8 mouse cellular contexts compared by ENCODE assay signal in genomic region chr10:79794491-79794931, GRCm38 (mm10). TPM values are rescaled to one million over a fixed set of nuclear protein-coding genes. Genes with fewer than 3 reads are reported as not detected.
DNase-seq lines count a peak whose midpoint lies in the region; ATAC-seq lines count a peak whose summit lies in the region.

No protein-coding gene starts in this region.

- ATAC-seq in forebrain, embryonic 12.5 days (ENCODE audit: low FRiP score): peak; percentile 20; the same call in 1 of the 2 replicates
- ATAC-seq in limb, embryonic 11.5 days (ENCODE audit: insufficient number of reproducible peaks, low FRiP score, low TSS enrichment, low read depth): 0 out of 2 replicates have a peak, but pooled peaks have one; percentile 21
- peak; percentile 15 for ATAC-seq in midbrain, embryonic 16.5 days

- intact Hi-C loops in heart, postnatal 36 days (cut with DNase I): loop anchor here (1.0 kb wide), 1 partner anchor 14 kb away; no protein-coding TSS in a partner anchor

- H3K27ac ChIP-seq in forebrain, embryonic 12.5 days: peak overlapping the region; percentile 90
- H3K27ac ChIP-seq in limb, embryonic 11.5 days (replicated peaks; ENCODE audit: low read depth, low read length): peak overlapping the region; percentile 72; the same call in 1 of the 2 replicates
- peak overlapping the region; percentile 91 for H3K27ac ChIP-seq in midbrain, embryonic 16.5 days (ENCODE audit: low read length)

- H3K9me3 ChIP-seq in forebrain, embryonic 12.5 days: no peaks in the 10 kb centered on the region
- H3K9me3 ChIP-seq in limb, embryonic 11.5 days (ENCODE audit: control insufficient read depth, low read length): no peaks in the 10 kb centered on the region
- H3K9me3 ChIP-seq in midbrain, embryonic 16.5 days (replicated peaks; ENCODE audit: control insufficient read depth, low read length, poor library complexity, severe bottlenecking): no peaks in the 10 kb centered on the region

- peaks cover 40% of the 10 kb centered on the region for H3K4me1 ChIP-seq in forebrain, embryonic 12.5 days
- H3K4me1 ChIP-seq in limb, embryonic 11.5 days (ENCODE audit: control insufficient read depth, insufficient read depth, low read length): peaks cover 15% of the 10 kb centered on the region
- peaks cover 20% of the 10 kb centered on the region for H3K4me1 ChIP-seq in midbrain, embryonic 16.5 days (ENCODE audit: control insufficient read depth, insufficient read depth, low read length)

- peak overlapping the region; percentile 95 for H3K4me3 ChIP-seq in forebrain, embryonic 12.5 days (replicated peaks)
- peak overlapping the region; percentile 93 for H3K4me3 ChIP-seq in limb, embryonic 11.5 days (ENCODE audit: low read depth, low read length)
- H3K4me3 ChIP-seq in midbrain, embryonic 16.5 days (ENCODE audit: low read depth, low read length): peak overlapping the region; percentile 80

- H3K4me2 ChIP-seq in forebrain, embryonic 12.5 days: peak overlapping the region; percentile 86
- peak overlapping the region; percentile 93 for H3K4me2 ChIP-seq in limb, embryonic 11.5 days (ENCODE audit: low read depth, severe bottlenecking)
- H3K4me2 ChIP-seq in midbrain, embryonic 16.5 days (ENCODE audit: low read length): peak overlapping the region; percentile 97

- 3% methylated on average over 10 of the region's 10 CpGs for WGBS in forebrain, embryonic 12.5 days
- WGBS in limb, embryonic 11.5 days: 7% methylated on average over 10 of the region's 10 CpGs
- WGBS in midbrain, embryonic 16.5 days: 2% methylated on average over 10 of the region's 10 CpGs

- H3K27me3 ChIP-seq in forebrain, embryonic 12.5 days: no peaks in the 10 kb centered on the region
- H3K27me3 ChIP-seq in limb, embryonic 11.5 days (ENCODE audit: control insufficient read depth, insufficient read depth, low read length): no peaks in the 10 kb centered on the region
- H3K27me3 ChIP-seq in midbrain, embryonic 16.5 days (ENCODE audit: control insufficient read depth, insufficient read depth, low read depth, low read length): no peaks in the 10 kb centered on the region; the same call in 1 of the 2 replicates

- DNase-seq in urinary bladder, adult 18-20 months (ENCODE audit: low spot score in 2 of 2): peak; percentile 48 to 80
- no peak for DNase-seq in urinary bladder, postnatal 10 days (ENCODE audit: low spot score)
- DNase-seq in heart, postnatal 36 days: peak; percentile 83 to 86
- DNase-seq in limb, embryonic 11.5 days (ENCODE audit: low spot score): peak; percentile 48
- DNase-seq in spleen, postnatal 4 days (ENCODE audit: low spot score in 2 of 2): no peak
- no peak for DNase-seq in layer of hippocampus, adult 9-11 months

- H3K36me3 ChIP-seq in forebrain, embryonic 12.5 days (replicated peaks): peaks cover 4% of the 10 kb centered on the region
- H3K36me3 ChIP-seq in limb, embryonic 11.5 days (ENCODE audit: control insufficient read depth, insufficient read depth, low read length): no peaks in the 10 kb centered on the region
- no peaks in the 10 kb centered on the region for H3K36me3 ChIP-seq in midbrain, embryonic 16.5 days (ENCODE audit: control insufficient read depth, insufficient read depth, low read length)

- H3K9ac ChIP-seq in forebrain, embryonic 12.5 days: peak overlapping the region; percentile 98
- peak overlapping the region; percentile 96 for H3K9ac ChIP-seq in limb, embryonic 11.5 days (ENCODE audit: low read length)
- peak overlapping the region; percentile 98 for H3K9ac ChIP-seq in midbrain, embryonic 16.5 days (ENCODE audit: low read depth, low read length)

RNA-seq across cellular contexts. Expression of gene Palm, which starts 1.1 kb away (rescaled TPM):
- polyA plus RNA-seq in forebrain, embryonic 12.5 days (2016; fragmentation: Nextera tagmentation; extraction: Ambion mirVana): 184 and 194 TPM in 2 replicates
- 10 to 100 TPM; 56.0 to 87.0 TPM for total RNA-seq in heart, postnatal 36 days (2021)
- 108 and 109 TPM in 2 replicates for polyA plus RNA-seq in limb, embryonic 11.5 days (2014; fragmentation: Nextera tagmentation; extraction: Ambion mirVana)
- 318 and 333 TPM in 2 replicates for polyA plus RNA-seq in midbrain, embryonic 16.5 days (2015; fragmentation: Nextera tagmentation; extraction: Ambion mirVana)

RNA-seq across cellular contexts. Expression of gene Prss57, which starts 3.8 kb away (rescaled TPM):
- 0.09 TPM in 1 of 2 replicates, not detected in the other for polyA plus RNA-seq in forebrain, embryonic 12.5 days (2016; fragmentation: Nextera tagmentation; extraction: Ambion mirVana)
- not detected for total RNA-seq in heart, postnatal 36 days (2021)
- polyA plus RNA-seq in limb, embryonic 11.5 days (2014; fragmentation: Nextera tagmentation; extraction: Ambion mirVana): not detected in 2 replicates
- 0.19 TPM in 2 replicates for polyA plus RNA-seq in midbrain, embryonic 16.5 days (2015; fragmentation: Nextera tagmentation; extraction: Ambion mirVana)

RNA-seq across cellular contexts. Expression of gene Fstl3, which starts 17.4 kb away (rescaled TPM):
- 0.55 and 1.0 TPM in 2 replicates for polyA plus RNA-seq in forebrain, embryonic 12.5 days (2016; fragmentation: Nextera tagmentation; extraction: Ambion mirVana)
- 1 to 10 TPM; 4.2 to 4.3 TPM for total RNA-seq in heart, postnatal 36 days (2021)
- 1.8 and 1.9 TPM in 2 replicates for polyA plus RNA-seq in limb, embryonic 11.5 days (2014; fragmentation: Nextera tagmentation; extraction: Ambion mirVana)
- polyA plus RNA-seq in midbrain, embryonic 16.5 days (2015; fragmentation: Nextera tagmentation; extraction: Ambion mirVana): 2.2 and 3.5 TPM in 2 replicates

RNA-seq across cellular contexts. Expression of gene Misp, which starts 26.3 kb away (rescaled TPM):
- polyA plus RNA-seq in forebrain, embryonic 12.5 days (2016; fragmentation: Nextera tagmentation; extraction: Ambion mirVana): 0.81 and 1.1 TPM in 2 replicates
- under 1 TPM in 1 of 2 experiments, not detected in 1; 0.62 TPM for total RNA-seq in heart, postnatal 36 days (2021)
- polyA plus RNA-seq in limb, embryonic 11.5 days (2014; fragmentation: Nextera tagmentation; extraction: Ambion mirVana): 0.21 and 0.29 TPM in 2 replicates
- 0.34 and 0.73 TPM in 2 replicates for polyA plus RNA-seq in midbrain, embryonic 16.5 days (2015; fragmentation: Nextera tagmentation; extraction: Ambion mirVana)

RNA-seq across cellular contexts. Expression of gene Rnf126, which starts 27.8 kb away (rescaled TPM):
- 96.8 and 103 TPM in 2 replicates for polyA plus RNA-seq in forebrain, embryonic 12.5 days (2016; fragmentation: Nextera tagmentation; extraction: Ambion mirVana)
- 10 to 100 TPM; 23.6 to 24.6 TPM for total RNA-seq in heart, postnatal 36 days (2021)
- 112 and 118 TPM in 2 replicates for polyA plus RNA-seq in limb, embryonic 11.5 days (2014; fragmentation: Nextera tagmentation; extraction: Ambion mirVana)
- polyA plus RNA-seq in midbrain, embryonic 16.5 days (2015; fragmentation: Nextera tagmentation; extraction: Ambion mirVana): 90.2 and 92.3 TPM in 2 replicates

Comparison
In these comparisons a context has a peak if more than half of its experiments do, and no peak if none do; other contexts are left out.
1. DNase-seq: peak in urinary bladder, adult 18-20 months (2 of 2), heart, postnatal 36 days (2 of 2) and limb, embryonic 11.5 days (single experiment); none in urinary bladder, postnatal 10 days (single experiment), spleen, postnatal 4 days (0 of 2) and layer of hippocampus, adult 9-11 months (single experiment).
2. Peak in every context shown above with its lines, with median percentiles within 50 percentile points of each other: ATAC-seq, H3K27ac ChIP-seq, H3K4me2 ChIP-seq, H3K4me3 ChIP-seq and H3K9ac ChIP-seq.